Mouse (Mus musculus) erythroblast, embryonic 14.5 days (primary cell): ENCODE measurements around the gene Nsfl1c.

Experiments used
- GATA1 ChIP-seq: IDR thresholded peaks from 2 replicates; pipeline ENCODE4 v1.6.1; 2012; ENCODE audit warnings: low read length, inconsistent platforms, mixed read lengths
- TAL1 ChIP-seq: IDR thresholded peaks from 3 replicates; pipeline ENCODE4 v1.6.1; 2012; ENCODE audit warnings: low read length, inconsistent platforms, mixed read lengths

GRCm38 (mm10) chr2:151498358-151498757 is 4.4 kb downstream of the Nsfl1c start:
- TF ChIP-seq GATA1 (no peak), TAL1 (no peak)
